Mouse (Mus musculus): ENCODE data around the gene Crip2. TPM values are rescaled to one million over a fixed set of nuclear protein-coding genes. Genes with fewer than 3 reads are reported as not detected.
A peak's percentile ranks its signal among the peaks of the same experiment; 100 is the strongest.

Crip2 gene
- total RNA-seq, 4 experiments from 2014 or later = 22.0 to 27.4 (median 24.3) TPM

DNA sequence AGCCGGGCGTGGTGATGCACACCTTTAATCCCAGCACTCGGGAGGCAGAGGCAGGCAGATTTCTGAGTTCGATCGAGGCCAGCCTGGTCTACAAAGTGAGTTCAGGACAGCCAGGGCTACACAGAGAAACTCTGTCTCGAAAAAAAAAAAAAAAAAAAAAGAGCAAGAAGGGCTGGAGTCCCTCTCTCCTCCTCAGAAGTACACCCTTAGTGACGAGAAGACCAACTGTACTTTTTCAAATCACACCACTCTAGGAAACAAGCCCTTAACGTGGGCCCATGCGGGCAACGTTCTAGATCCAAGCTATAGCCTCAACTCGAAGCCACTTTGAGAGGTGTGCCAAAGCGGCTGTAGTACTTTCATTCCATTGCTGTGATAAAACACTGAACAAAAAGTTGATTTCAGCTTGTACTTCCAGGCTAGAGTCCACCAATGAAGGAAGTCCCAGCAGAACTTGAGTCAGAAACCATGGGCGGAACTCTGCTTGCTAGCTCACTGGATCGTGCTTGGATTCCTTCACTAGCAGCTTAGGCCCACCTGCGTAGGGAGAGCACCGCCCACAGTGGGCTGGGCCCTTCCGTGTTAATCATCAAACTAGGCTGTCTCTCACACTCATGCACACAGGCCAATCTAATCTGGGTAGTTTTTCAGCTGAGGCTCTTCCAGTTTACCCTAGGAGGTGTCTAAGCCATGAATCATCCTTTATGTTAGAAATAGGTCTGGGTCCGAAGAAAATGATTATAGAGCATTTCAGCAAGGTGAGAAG is 37.1 kb downstream of the Crip2 start:
- no peak for DNase-seq (ENCODE audit: low spot score in 2 of 2)

DNA sequence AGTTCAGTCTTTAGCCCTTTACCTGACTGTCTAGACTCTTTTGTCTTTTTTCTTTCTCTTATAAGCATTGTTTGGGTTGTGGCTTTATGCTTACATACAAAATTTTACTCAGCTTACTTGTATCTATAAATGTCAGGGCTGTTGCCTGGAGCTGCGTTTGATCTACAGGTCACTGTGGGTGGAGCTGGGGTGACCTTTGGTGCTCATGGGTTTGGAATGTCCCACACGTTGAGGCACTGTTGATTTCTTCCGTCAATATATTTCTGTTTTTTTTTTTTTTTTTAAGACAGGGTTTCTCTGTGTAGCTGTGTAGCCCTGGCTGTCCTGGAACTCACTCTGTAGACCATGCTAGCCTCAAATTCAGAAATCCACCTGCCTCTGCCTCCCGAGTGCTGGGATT is 41.0 kb downstream of the Crip2 start:
- DNase-seq (ENCODE audit: low spot score in 2 of 2) = no peak

- DNase-seq (ENCODE audit: low spot score in 2 of 2) = no peak
Measured at GRCm38 (mm10) chr12:113184945-113185344, 44.9 kb downstream of the Crip2 start.

GRCm38 (mm10) chr12:113185442-113186291 is 45.6 kb downstream of the Crip2 start, which contains the start of gene Tmem121:
Tmem121 (plus strand) TSS chr12:113185930.
- DNase-seq (ENCODE audit: low spot score in 2 of 2) = no peak

DNA sequence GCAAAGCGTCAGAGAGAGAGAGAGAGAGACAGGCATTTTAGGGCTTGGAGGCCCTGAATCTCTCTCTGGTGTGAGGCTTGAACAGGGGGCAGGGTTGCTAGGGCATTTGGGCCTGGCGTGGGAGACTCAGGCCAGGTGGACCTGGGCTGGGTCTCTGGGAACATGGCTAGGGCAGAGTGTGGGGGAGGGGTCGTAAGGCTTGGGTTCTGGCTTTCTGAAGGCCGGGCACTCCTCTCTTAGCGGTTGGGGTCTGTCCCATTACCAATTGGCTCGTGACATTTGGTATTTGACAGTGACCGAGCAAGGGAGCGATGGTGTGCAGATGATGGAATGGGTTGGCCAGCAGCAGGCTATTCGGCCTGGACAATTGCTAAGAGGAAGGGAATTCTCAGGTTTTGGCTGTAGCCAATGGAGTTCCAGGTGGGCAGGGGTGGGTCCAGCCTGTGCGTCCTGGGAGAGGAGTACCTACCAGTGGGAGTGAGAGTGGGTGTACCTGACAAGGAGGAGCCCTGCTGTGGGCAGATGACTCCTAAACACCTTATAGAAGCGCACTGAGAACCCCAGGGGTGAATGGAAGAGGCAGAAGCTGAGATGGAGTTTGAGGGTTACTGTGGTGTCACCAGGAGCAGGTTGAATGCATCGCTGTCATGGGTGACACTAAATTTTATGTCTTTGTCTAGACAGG is 46.4 kb downstream of the Crip2 start:
- DNase-seq (ENCODE audit: low spot score in 2 of 2) = no peak

- DNase-seq (ENCODE audit: low spot score in 2 of 2) = no peak
Measured at GRCm38 (mm10) chr12:113187011-113187375, 47.0 kb downstream of the Crip2 start.

DNA sequence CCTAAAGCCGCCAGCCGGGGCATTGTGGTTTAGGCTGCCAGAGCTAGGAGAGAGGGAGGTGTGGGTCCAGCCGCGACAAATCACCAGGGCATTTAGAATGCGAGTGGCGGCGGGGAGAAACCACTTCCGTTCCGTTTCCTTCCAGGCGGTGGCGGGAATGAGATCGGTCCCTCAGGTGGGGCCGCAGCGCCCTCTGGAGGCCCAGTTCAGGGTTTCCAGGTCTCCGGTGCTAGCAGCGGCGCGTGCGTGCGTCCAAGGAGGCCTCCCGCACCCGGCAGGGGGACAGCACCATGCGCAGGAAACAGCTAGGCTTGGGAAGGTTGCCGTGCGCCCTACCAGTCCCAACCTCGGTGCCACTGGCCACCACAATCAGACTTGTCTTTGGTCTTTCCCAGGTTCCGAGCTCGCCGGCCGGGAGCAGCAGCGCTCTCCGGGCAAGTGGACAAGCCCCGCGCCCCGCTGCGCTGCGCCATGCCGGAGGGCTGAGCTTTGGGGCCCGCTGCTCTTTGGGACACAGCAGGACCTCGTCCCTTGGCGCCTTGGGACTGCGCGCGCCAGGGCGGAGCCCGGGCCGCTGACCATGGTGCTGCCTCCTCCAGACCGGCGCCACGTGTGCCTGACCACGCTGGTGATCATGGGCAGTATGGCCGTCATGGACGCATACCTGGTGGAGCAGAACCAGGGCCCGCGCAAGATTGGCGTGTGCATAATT is 47.7 kb downstream of the Crip2 start:
- DNase-seq (ENCODE audit: low spot score in 2 of 2) = peak; percentile 47 to 53

DNA sequence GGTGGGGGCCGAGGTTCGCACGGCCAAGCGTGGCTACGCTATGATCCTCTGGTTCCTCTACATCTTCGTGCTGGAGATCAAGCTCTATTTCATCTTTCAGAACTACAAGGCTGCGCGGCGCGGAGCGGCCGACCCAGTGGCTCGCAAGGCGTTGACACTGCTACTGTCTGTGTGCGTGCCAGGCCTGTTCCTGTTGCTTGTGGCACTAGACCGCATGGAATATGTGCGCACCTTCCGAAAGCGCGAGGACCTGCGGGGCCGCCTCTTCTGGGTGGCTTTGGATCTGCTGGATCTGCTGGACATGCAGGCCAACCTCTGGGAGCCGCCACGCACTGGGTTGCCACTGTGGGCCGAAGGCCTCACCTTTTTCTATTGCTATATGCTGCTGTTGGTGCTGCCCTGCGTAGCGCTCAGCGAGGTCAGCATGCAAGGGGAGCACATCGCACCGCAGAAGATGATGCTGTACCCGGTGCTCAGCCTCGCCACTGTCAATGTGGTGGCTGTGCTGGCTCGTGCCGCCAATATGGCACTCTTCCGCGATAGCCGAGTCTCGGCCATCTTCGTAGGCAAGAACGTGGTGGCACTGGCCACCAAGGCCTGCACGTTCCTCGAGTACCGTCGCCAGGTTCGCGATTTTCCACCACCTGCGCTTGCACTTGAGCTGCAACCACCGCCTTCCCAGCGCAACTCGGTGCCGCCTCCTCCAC is 48.5 kb downstream of the Crip2 start:
- DNase-seq (ENCODE audit: low spot score in 2 of 2) = no peak

- DNase-seq (ENCODE audit: low spot score in 2 of 2) = no peak
Measured at GRCm38 (mm10) chr12:113193423-113193822, 53.4 kb downstream of the Crip2 start.

Other genes with a start within 250 kb of the Crip2 start
- 10 to 100 TPM; 22.3 to 31.0 (median 26.7) TPM for gene Jag2, start 210.5 kb upstream of the Crip2 start, total RNA-seq (2022)
- gene Nudt14, start 198.1 kb upstream of the Crip2 start, total RNA-seq (2022) = 1 to 10 TPM; 5.2 to 8.8 (median 7.5) TPM
- 10 to 100 TPM; 18.6 to 23.6 (median 21.7) TPM for gene Btbd6, start 163.8 kb upstream of the Crip2 start, total RNA-seq (2022)
- gene Brf1, start 139.5 kb upstream of the Crip2 start, total RNA-seq (2022) = 10 to 100 TPM; 13.8 to 18.9 (median 18.4) TPM
- 10 to 100 TPM; 32.6 to 36.9 (median 36.3) TPM for gene Pacs2, start 125.7 kb upstream of the Crip2 start, total RNA-seq (2022)
- not detected for gene Tex22, start 65.7 kb upstream of the Crip2 start, total RNA-seq (2022)
- 10 to 100 TPM; 38.7 to 43.3 (median 41.8) TPM for gene Mta1, start 42.0 kb upstream of the Crip2 start, total RNA-seq (2022)
- 10 to 100 TPM; 53.0 to 78.6 (median 58.5) TPM for gene Crip1, start 6.1 kb downstream of the Crip2 start, total RNA-seq (2022)
- gene Tedc1, start 16.2 kb downstream of the Crip2 start, total RNA-seq (2022) = under 1 TPM in 1 of 4 experiments, not detected in 3; 0.22 TPM
- not detected for gene Tmem121, start 45.7 kb downstream of the Crip2 start, total RNA-seq (2022)